Mouse (Mus musculus): ENCODE data around the gene B9d2.

The B9d2 gene

GRCm38 (mm10) chr7:25680514-25681258 is at the start of gene B9d2:
TSS of gene B9d2 (plus strand) at chr7:25680780.
- DNase-seq, result peak; percentile 97

GRCm38 (mm10) chr7:25632679-25633078 is 47.9 kb upstream of the B9d2 start:
- no peak for DNase-seq

GRCm38 (mm10) chr7:25636373-25636772 is 44.2 kb upstream of the B9d2 start:
- peak; percentile 38 for DNase-seq

GRCm38 (mm10) chr7:25637099-25637498 is 43.5 kb upstream of the B9d2 start:
- no peak for DNase-seq

DNA sequence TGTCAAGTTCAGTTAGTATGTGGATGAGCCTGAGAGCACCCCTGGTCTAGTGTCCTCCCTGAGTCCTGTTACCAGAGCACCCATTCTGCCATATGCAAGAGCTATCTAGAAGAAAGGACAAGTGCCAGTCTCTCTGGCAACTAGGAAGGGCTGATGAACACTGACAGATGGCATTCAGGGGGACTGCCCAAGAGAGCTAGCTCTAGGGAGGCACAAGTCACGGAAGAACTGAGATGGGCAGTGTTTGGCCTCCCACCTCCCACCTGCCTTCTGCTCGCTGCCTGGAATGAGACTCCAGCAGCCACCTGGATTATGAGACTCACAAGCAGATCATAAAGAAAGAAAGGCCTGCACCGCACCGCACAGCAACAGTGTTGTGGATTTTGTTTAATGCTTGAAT is 40.8 kb upstream of the B9d2 start:
- no peak for DNase-seq

GRCm38 (mm10) chr7:25644136-25644535 is 36.4 kb upstream of the B9d2 start:
- no peak for DNase-seq

GRCm38 (mm10) chr7:25644631-25645030 is 35.9 kb upstream of the B9d2 start:
- DNase-seq, result no peak

- no peak for DNase-seq
Measured at GRCm38 (mm10) chr7:25645074-25645473, 35.5 kb upstream of the B9d2 start.

GRCm38 (mm10) chr7:25647574-25648123 is 32.9 kb upstream of the B9d2 start:
- no peak for DNase-seq

DNA sequence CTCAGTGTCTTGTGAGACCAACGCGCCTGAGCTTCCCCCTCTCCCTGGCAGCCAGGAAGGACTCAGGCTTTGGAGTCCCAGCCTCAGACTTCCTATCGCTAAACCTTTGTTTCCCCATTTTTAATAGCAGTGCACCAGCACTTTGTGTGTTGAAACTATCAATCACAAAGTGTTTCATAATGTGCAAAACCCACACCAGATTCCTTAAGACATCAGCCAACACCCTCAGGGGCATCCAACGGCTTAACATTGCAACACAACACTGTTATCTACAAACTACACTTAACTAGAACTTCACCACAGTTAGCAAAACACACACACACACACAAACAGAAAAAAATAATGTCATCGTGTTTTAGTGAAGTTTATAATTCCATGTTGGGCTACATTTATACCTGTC is 30.7 kb upstream of the B9d2 start:
- no peak for DNase-seq

DNA sequence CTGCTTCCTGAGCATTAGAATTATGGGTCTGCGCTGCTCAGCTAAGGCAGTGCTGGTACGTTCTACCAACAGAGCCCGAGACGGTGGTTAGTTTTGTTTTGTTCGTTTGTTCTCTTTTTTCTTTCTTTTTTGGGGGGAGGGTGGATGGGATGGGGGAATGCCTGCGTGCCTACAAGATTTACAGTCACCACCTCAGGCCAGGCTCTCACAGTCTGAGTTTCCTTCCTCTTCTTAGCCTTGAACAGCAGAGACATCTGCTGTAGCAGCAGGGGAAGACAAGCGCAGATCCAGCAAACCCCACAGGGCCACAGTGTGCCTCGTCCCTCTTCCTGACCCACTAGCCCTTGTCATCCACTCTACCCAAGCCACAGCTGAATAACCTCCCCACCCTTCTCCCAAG is 29.3 kb upstream of the B9d2 start:
- no peak for DNase-seq

- no peak for DNase-seq
Measured at GRCm38 (mm10) chr7:25652244-25652759, 28.3 kb upstream of the B9d2 start.

GRCm38 (mm10) chr7:25655601-25656428 is 24.8 kb upstream of the B9d2 start:
- DNase-seq, result no peak

GRCm38 (mm10) chr7:25657785-25658184 is 22.8 kb upstream of the B9d2 start:
- DNase-seq, result peak; percentile 44

GRCm38 (mm10) chr7:25658657-25659472 is 21.7 kb upstream of the B9d2 start, which contains the start of the genes Bckdha and Exosc5:
TSS of gene Bckdha (minus strand) at chr7:25658981.
TSS of gene Exosc5 (plus strand) at chr7:25659164.
- DNase-seq, result peak; percentile 100

DNA sequence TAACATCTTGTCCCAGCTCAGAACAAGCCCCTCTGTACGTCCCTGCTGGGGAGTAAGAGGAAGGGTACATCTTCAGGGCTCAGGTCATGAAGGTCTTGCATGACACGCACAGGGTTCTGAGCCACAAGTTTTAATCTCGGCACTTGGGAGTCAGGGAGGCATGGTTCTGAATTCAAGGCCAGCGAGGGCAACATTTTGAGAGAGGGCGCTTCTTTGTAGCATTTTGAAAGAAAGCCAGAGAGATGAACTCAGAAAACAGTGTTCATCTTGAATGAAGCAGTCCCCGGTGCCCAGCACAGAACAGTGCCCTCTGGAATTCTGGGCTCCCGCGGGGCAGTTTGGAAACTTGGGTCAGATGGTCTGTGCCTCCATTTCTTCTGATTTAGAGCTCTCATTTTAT is 14.2 kb upstream of the B9d2 start:
- DNase-seq, result no peak

GRCm38 (mm10) chr7:25669158-25669557 is 11.4 kb upstream of the B9d2 start:
- DNase-seq, result no peak

- DNase-seq, result no peak
Measured at GRCm38 (mm10) chr7:25669631-25670030, 10.9 kb upstream of the B9d2 start.

DNA sequence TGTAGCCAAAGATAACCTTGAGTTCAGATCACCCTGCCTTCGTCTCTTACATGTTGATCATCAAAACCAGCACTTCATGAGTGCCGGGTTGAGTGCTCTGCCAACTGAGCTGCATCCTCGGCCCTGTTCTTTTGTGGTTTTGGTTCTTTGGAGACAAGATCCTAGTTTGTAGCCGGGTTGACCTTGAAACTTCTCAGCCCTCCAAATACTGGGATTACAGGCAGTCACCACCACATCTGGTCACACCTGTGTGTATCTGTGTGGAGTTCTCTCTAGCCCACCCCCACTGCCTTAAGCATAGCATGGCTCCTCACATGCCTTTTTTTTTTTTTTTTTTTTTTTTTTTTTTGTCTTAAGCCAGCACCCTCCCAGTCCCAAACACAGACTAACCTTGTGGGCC is 10.5 kb upstream of the B9d2 start:
- no peak for DNase-seq

DNA sequence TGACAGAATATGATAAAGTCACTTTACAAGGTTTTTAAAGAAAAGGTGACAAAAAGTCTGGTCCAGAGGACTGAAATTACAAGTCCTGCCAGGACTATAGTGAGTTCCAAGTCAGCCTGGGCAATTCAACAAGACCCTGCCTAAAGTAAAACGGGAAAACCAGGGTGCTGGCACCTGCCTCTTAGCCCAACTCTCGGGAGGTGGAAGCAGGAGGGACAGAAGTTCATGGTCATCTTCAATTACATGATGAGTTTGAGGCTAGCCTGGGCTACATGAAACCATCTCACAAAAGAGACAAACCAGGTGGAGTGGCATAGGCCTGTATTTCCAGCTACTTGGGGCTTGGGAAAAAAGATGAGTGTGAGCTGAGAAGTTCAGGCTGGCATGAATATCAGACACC is 8.9 kb upstream of the B9d2 start:
- no peak for DNase-seq

- no peak for DNase-seq
Measured at GRCm38 (mm10) chr7:25672442-25672841, 8.1 kb upstream of the B9d2 start.

- no peak for DNase-seq
Measured at GRCm38 (mm10) chr7:25674297-25674696, 6.3 kb upstream of the B9d2 start.
